Mouse (Mus musculus): ENCODE results near the gene Rpp25. TPM values are rescaled to one million over a fixed set of nuclear protein-coding genes. Genes with fewer than 3 reads are reported as not detected.

Gene Rpp25
- polyA plus RNA-seq (2012; ENCODE audit: low replicate concordance): 0.11 and 0.12 TPM in 2 replicates

DNA sequence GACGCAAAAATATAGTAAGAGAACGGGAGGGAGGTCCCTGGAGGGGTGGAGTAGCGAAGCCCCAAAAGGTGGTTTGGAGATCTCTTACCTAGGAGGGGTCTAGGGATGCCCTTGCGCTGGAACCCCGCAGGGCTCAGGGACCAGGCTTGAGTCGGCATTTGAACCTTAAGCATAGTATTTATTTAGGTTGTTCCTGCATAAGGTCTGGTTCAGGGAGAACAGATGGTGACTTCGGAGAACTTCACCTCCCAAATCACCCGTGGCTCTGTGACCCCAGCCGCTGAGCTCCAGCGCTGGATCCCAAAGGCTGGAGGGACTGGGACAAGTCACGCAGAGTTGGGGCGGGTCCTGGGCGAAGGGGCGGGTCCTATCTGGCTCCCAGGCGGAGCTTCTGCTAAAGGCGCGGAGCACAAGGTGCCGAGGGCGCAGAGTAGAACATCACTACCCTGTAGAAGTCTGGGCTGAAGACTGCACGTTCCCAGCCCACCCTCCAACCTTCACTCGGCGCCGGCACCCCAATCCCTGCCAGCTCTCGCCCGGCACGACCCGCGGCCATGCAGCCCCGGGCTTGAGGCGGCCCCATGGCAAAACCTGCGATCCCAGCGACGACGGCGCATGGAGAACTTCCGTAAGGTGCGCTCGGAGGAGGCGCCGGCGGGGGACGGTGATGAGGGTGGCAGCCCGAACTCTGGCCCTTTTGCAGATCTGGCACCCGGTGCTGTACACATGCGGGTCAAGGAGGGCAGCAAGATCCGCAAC lies at the start of gene Rpp25:
TSS of gene Rpp25 (plus strand) at position 405 of the 759 bp plus-strand sequence.

DNA sequence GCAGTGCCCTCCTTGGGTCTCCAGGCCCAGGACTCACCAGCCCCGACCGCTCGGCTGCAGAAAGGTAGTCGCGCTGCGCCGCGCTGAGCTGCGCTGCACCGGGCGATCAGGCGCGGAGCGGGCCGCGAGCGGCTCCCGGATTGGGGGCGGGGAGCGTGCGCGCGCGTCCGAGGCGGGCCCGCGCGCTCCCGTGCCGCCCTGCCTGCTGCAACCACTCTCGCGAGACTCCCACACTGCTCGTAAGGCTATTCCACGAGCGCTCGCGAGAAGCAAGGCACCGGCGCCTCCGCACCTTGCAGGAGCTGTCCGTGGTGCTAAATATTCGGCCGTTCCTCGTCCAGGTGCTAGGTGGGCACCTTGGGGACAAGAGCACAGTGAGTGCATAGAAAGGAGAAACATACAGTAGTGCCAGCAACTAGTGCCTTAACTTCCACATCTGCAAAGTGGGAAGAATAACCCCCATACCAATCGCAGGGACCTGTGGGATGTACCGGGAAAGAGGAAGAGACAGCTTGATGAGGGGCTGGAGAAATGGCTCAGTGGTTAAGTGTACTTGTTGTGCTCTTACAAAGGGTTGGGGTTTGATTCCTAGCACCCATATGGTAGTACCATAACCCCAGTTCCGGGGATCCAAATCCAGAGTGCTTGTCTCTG lies 35.8 kb upstream of the Rpp25 start, which contains the start of gene Scamp5:
TSS of gene Scamp5 (minus strand) at position 165 of the 654 bp plus-strand sequence.

DNA sequence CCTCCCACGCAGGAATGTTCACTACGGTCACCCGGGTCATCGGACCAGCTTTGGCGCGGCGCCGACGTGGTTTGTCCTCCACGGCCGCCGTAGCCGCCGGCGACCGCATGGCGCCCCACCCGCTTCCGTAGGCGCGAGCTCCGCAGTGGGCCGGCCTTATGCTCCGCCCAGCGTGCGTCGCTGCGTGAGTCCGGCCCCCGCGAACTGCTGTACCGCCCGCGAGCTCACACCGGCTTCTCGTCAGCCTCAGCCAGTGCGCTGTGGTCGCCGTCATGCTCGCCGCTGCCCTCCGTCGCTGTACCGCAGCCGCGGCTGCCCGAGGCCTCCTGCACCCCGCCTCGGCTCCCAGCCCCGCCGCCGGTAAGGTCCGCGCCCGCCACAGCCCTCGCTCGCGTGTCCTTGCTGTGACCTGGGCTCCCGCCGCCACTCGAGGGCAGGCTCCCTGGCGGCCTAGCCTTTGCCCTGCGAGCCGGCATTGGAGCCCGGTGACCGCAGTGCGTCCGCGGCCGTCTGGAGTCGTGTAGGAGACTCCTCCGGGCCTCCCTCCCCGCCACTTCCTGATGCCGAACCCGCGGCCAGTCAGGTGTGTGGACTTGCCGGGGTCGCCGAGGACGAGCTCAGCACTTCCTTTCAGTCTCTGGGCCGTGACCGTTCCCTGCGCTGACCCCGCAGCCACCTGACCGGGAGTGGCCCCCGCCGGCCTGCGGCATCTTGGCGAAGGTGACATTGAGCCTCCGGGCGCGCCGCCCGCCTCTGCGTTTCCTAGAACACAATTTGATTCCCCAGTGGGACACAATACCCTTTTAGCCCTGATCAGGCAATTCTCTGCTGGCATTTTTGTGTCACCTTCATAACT lies 17.5 kb downstream of the Rpp25 start, which contains the start of gene Cox5a:
TSS of gene Cox5a (plus strand) at position 219 of the 856 bp plus-strand sequence.

DNA sequence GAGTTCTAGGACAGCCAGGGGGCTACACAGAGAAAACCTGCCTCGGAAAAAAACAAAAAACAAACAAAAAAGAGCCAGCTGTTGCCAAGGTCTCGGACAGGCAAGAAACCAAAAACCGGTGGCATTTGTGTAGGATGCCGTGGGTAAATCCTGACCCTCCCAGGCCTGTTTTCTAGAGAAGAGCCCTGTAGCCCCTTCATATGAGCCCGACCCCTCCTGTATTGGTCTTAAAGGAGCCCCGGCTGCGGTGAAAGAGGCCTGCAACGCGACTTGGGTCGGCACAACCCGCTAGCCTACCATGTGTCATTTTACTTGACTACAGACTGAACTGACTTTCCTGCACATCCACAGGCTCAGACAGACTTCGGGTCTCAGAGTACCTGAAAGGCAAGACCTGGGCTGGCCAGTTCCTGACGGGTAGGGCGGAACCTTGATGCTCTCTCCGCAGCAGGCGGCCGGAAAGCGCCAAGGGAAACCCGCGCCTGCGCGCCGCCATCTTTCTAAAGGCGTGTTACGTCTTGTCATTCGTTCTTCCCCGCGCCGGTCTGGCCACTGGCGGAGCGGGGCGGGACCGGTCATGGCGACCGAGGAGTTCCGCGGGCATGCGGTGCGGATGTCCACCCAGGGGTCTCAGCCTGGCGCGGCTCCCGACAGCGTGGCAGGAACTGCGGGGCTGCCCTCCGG lies 33.4 kb downstream of the Rpp25 start, which contains the start of gene Fam219b:
TSS of gene Fam219b (plus strand) at position 485 of the 684 bp plus-strand sequence.

DNA sequence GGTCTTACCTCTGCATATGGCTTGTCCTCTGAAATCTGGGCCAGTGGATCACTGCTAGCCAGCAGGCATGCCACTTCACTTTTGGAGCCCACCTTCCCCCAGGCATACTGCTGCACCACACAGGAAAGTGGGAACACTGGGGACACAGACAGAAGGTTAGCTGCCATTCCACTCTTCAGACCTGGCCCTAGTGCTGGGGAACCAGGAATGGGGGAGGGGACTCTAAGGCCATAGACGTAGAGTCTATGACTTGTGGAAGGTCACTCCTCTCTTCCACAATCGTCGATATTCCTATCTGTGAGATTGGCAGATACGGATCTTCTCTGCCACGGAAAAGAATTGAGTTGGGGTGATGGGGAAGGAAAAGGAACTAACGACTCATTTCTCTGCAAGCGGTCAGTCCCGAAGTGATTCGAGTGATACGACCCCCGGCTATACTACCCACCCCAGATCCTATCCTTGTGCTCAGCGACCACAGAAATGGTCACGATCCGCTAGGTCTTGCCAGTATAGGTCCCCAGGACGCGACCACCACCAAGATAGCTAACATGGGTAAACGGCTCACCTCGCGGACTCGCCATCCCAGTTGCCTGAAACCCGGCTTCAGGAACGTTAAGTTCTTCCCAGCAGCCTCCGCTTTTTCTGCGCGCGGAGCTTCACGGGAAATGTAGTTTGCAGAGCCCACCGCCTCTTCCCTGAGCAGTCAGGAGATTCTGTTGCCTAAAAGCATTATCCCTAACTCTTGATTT lies 48.5 kb downstream of the Rpp25 start, which contains the start of gene Mpi:
TSS of gene Mpi (minus strand) at position 625 of the 749 bp plus-strand sequence.

Other genes starting within 250 kb of the Rpp25 start
- 58.6 and 95.9 TPM in 2 replicates for gene 1700017B05Rik, start 241.4 kb upstream of the Rpp25 start, polyA plus RNA-seq (2012; ENCODE audit: low replicate concordance)
- gene Ppcdc, start 63.9 kb upstream of the Rpp25 start, polyA plus RNA-seq (2012; ENCODE audit: low replicate concordance): 12.9 and 25.2 TPM in 2 replicates
- gene Scamp5, start 36.0 kb upstream of the Rpp25 start, polyA plus RNA-seq (2012; ENCODE audit: low replicate concordance): 6.0 and 7.6 TPM in 2 replicates
- gene Cox5a, start 17.2 kb downstream of the Rpp25 start, polyA plus RNA-seq (2012; ENCODE audit: low replicate concordance): 201 and 210 TPM in 2 replicates
- 15.7 and 42.7 TPM in 2 replicates for gene Fam219b, start 33.5 kb downstream of the Rpp25 start, polyA plus RNA-seq (2012; ENCODE audit: low replicate concordance)
- 2.1 and 4.2 TPM in 2 replicates for gene Mpi, start 48.7 kb downstream of the Rpp25 start, polyA plus RNA-seq (2012; ENCODE audit: low replicate concordance)
- 13.8 and 74.4 TPM in 2 replicates for gene Scamp2, start 56.9 kb downstream of the Rpp25 start, polyA plus RNA-seq (2012; ENCODE audit: low replicate concordance)
- 16.0 and 24.7 TPM in 2 replicates for gene Ulk3, start 85.4 kb downstream of the Rpp25 start, polyA plus RNA-seq (2012; ENCODE audit: low replicate concordance)
- not detected in 2 replicates for gene Cplx3, start 102.3 kb downstream of the Rpp25 start, polyA plus RNA-seq (2012; ENCODE audit: low replicate concordance)
- gene Lman1l, start 116.7 kb downstream of the Rpp25 start, polyA plus RNA-seq (2012; ENCODE audit: low replicate concordance): 0.10 and 0.49 TPM in 2 replicates
- gene Csk, start 149.6 kb downstream of the Rpp25 start, polyA plus RNA-seq (2012; ENCODE audit: low replicate concordance): 759 and 915 TPM in 2 replicates
- not detected in 2 replicates for gene Cyp1a2, start 179.7 kb downstream of the Rpp25 start, polyA plus RNA-seq (2012; ENCODE audit: low replicate concordance)
- gene Cyp1a1, start 183.9 kb downstream of the Rpp25 start, polyA plus RNA-seq (2012; ENCODE audit: low replicate concordance): not detected in 2 replicates
- gene Edc3, start 204.5 kb downstream of the Rpp25 start, polyA plus RNA-seq (2012; ENCODE audit: low replicate concordance): 2.4 and 6.9 TPM in 2 replicates